Mouse (Mus musculus): ENCODE results near the gene Dhx16. TPM values are rescaled to one million over a fixed set of nuclear protein-coding genes. Genes with fewer than 3 reads are reported as not detected.
A peak's percentile ranks its signal among the peaks of the same experiment; 100 is the strongest.

The Dhx16 gene
- total and polyA plus RNA-seq, 3 experiments = 79.2 to 101 TPM; not detected in 1

DNA sequence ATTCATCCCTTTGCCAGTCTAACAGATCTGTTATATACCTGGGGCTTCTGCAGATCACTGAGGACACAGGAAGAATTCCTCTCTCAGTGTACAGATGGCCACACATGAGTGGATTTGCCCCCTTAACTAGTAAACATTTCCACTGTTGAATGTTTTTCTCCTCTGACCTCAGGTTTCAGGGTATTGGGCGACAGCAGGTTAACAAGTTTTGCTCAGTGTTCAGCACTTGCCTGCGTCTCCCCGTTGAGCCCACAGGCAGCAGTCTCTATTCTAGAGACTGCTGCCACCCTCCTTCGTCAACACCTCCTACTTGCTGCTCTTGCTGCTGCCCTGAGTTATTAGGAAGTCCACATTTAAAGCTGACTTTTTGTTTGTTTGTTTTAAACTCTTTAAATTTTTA lies 42.1 kb downstream of the Dhx16 start:
- peaks cover 26% of the 10 kb centered on the region for H3K79me2 ChIP-seq (ENCODE audit: control insufficient read depth, insufficient read depth, low read length, poor library complexity)
- H3K4me3 ChIP-seq (ENCODE audit: control insufficient read depth in 1 of 2, insufficient read depth in 1 of 2, low read depth in 2 of 2, low read length in 2 of 2) = no peak overlapping the region
- peaks cover 7 to 67% of the 10 kb centered on the region in 2 experiments for H3K36me3 ChIP-seq (ENCODE audit: control insufficient read depth in 1 of 2, insufficient read depth in 2 of 2, low read length in 2 of 2)
- H3K9me3 ChIP-seq (replicated peaks; ENCODE audit: insufficient read depth, low read length) = no peaks in the 10 kb centered on the region
- peaks cover 21 to 58% of the 10 kb centered on the region in 2 experiments for H3K4me1 ChIP-seq (ENCODE audit: control insufficient read depth in 1 of 2, insufficient read depth in 2 of 2, low read length in 2 of 2)
- no peak for TF ChIP-seq NRF1 (IDR thresholded peaks at IDR 0.05; ENCODE audit: insufficient read depth, low read depth, low read length, poor library complexity, severe bottlenecking)
- no peak for TF ChIP-seq TCF12 (IDR thresholded peaks at IDR 0.05; ENCODE audit: low read depth, low read length)
- no peak for TF ChIP-seq TBP (IDR thresholded peaks at IDR 0.05; ENCODE audit: low read depth, low read length)
- no peak for TF ChIP-seq ZMIZ1 (IDR thresholded peaks at IDR 0.05; ENCODE audit: low read depth, low read length)
- no peak for TF ChIP-seq MYC (IDR thresholded peaks at IDR 0.05; ENCODE audit: low read depth, low read length)
- no peak for TF ChIP-seq MAX (IDR thresholded peaks at IDR 0.05; ENCODE audit: low read length)
- no peak for TF ChIP-seq MEF2A (IDR thresholded peaks at IDR 0.05; ENCODE audit: extremely low read depth, insufficient replicate concordance, low read depth, low read length, poor library complexity, severe bottlenecking)
- no peak for TF ChIP-seq GABPA (IDR thresholded peaks at IDR 0.05; ENCODE audit: low read depth, low read length)
- no peak for TF ChIP-seq NELFE (IDR thresholded peaks at IDR 0.05; ENCODE audit: low read depth, low read length)
- TF ChIP-seq USF1 (IDR thresholded peaks at IDR 0.05; ENCODE audit: low read depth, low read length) = no peak
- TF ChIP-seq JUND (IDR thresholded peaks at IDR 0.05; ENCODE audit: low read depth, low read length) = no peak
- TF ChIP-seq KAT2A (conservative IDR thresholded peaks at IDR 0.05; ENCODE audit: low read depth, low read length) = no peak
- no peak for TF ChIP-seq MXI1 (IDR thresholded peaks at IDR 0.05; ENCODE audit: low read depth, low read length)
- TF ChIP-seq SIN3A (IDR thresholded peaks at IDR 0.05; ENCODE audit: low read length) = no peak
- no peak for TF ChIP-seq ETS1 (IDR thresholded peaks at IDR 0.05; ENCODE audit: low read depth, low read length)
- H3K27ac ChIP-seq (ENCODE audit: control insufficient read depth, low read depth, low read length) = peak overlapping the region; percentile 6; the same call in 1 of the 2 replicates
- peak overlapping the region; percentile 22; the same call in 1 of the 2 replicates for H3K9ac ChIP-seq (ENCODE audit: control insufficient read depth, low read depth, low read length, poor library complexity, severe bottlenecking)
- no peak for DNase-seq (ENCODE audit: low read depth, low spot score)
- no peaks in the 10 kb centered on the region for H3K27me3 ChIP-seq (ENCODE audit: control insufficient read depth in 1 of 2, insufficient read depth in 2 of 2, low read length in 2 of 2)

DNA sequence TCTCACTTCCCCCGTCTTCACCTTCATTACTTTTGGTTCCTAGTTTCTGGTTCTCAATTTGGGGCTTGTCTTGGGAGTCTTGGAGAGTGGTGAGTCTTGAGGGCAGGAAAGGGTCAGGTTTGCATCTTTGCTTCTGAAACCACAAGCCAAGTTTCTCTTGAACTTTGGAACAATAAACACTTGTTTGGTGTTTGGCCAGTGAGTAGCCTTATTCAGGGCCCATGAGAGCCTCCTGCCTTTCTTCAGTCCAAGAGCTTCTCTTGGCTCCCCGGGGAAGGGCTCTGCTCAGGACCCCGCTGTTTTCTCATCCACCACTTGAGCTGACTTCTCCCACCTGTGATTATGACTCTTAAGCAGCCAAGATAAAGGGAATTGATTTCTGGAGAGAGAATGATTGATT lies 42.9 kb downstream of the Dhx16 start:
- Histone ChIP-seq H3K79me2 (ENCODE audit: control insufficient read depth, insufficient read depth, low read length, poor library complexity) (peaks cover 18% of the 10 kb centered on the region), H3K9me3 (replicated peaks; ENCODE audit: insufficient read depth, low read length) (no peaks in the 10 kb centered on the region), H3K36me3 (ENCODE audit: control insufficient read depth in 1 of 2, insufficient read depth in 2 of 2, low read length in 2 of 2) (peaks cover 8 to 71% of the 10 kb centered on the region in 2 experiments), H3K27ac (ENCODE audit: control insufficient read depth, low read depth, low read length) (no peak overlapping the region), H3K9ac (ENCODE audit: control insufficient read depth, low read depth, low read length, poor library complexity, severe bottlenecking) (no peak overlapping the region), H3K27me3 (ENCODE audit: control insufficient read depth in 1 of 2, insufficient read depth in 2 of 2, low read length in 2 of 2) (no peaks in the 10 kb centered on the region), H3K4me3 (ENCODE audit: control insufficient read depth in 1 of 2, insufficient read depth in 1 of 2, low read depth in 2 of 2, low read length in 2 of 2) (no peak overlapping the region), H3K4me1 (ENCODE audit: control insufficient read depth in 1 of 2, insufficient read depth in 2 of 2, low read length in 2 of 2) (peaks cover 24 to 62% of the 10 kb centered on the region in 2 experiments)
- peak; percentile 32 for DNase-seq (ENCODE audit: low read depth, low spot score)
- TF ChIP-seq MAX (IDR thresholded peaks at IDR 0.05; ENCODE audit: low read length) (no peak), MAZ (IDR thresholded peaks at IDR 0.05; ENCODE audit: low read depth, low read length) (no peak), HCFC1 (IDR thresholded peaks at IDR 0.05; ENCODE audit: low read depth, low read length) (no peak), GATA1 (IDR thresholded peaks at IDR 0.05; ENCODE audit: low read depth, low read length) (no peak), MEF2A (IDR thresholded peaks at IDR 0.05; ENCODE audit: extremely low read depth, insufficient replicate concordance, low read depth, low read length, poor library complexity, severe bottlenecking) (no peak), TBP (IDR thresholded peaks at IDR 0.05; ENCODE audit: low read depth, low read length) (no peak), BHLHE40 (IDR thresholded peaks at IDR 0.05; ENCODE audit: borderline replicate concordance, low read depth, low read length) (no peak), ELF1 (IDR thresholded peaks at IDR 0.05; ENCODE audit: low read depth, low read length) (no peak), CHD1 (IDR thresholded peaks at IDR 0.05; ENCODE audit: low read depth, low read length) (no peak), POLR2AphosphoS5 (IDR thresholded peaks at IDR 0.05; ENCODE audit: borderline replicate concordance, low read depth, low read length) (no peak), ZNF384 (IDR thresholded peaks at IDR 0.05; ENCODE audit: low read depth, low read length) (no peak), RCOR1 (IDR thresholded peaks at IDR 0.05; ENCODE audit: low read depth, low read length) (no peak), SMC3 (IDR thresholded peaks at IDR 0.05; ENCODE audit: low read depth, low read length) (no peak), ZKSCAN1 (IDR thresholded peaks at IDR 0.05; ENCODE audit: low read depth, low read length) (no peak), CTCF (IDR thresholded peaks at IDR 0.05 in 2 of 3, conservative IDR thresholded peaks at IDR 0.05 in 1 of 3; ENCODE audit: control insufficient read depth in 1 of 3, insufficient read depth in 1 of 3, low read depth in 2 of 3, low read length in 3 of 3, poor library complexity in 1 of 3, severe bottlenecking in 1 of 3) (no peak), JUND (IDR thresholded peaks at IDR 0.05; ENCODE audit: low read depth, low read length) (no peak)
